Mouse (Mus musculus) mouse embryonic stem cell (cell line): ENCODE data around the gene Krt10.

Experiments
- in situ Hi-C, 2 experiments: fragments of 300-500 bp; cut with MboI; formaldehyde crosslinking; loops; 1 replicate in 1 of 2; 3 replicates in 1 of 2; pipeline ENCODE4 v1.14.3; 2019 to 2020; ENCODE audit warnings: low sequenced_read_pairs in 2 of 2, low pct_unique_long_range_greater_than_20kb in 1 of 2, mixed read lengths in 1 of 2; ENCODE audit not compliant: unreplicated experiment in 1 of 2

Gene Krt10

GRCm38 (mm10) chr11:99389264-99389663 is at the start of gene Krt10:
Gene Krt10, minus strand, starts transcription at chr11:99389364.
- in situ Hi-C loops = no loop called here

GRCm38 (mm10) chr11:99437972-99438371 is 48.8 kb upstream of the Krt10 start, which contains the start of gene Krt20:
Gene Krt20, minus strand, starts transcription at chr11:99438150.
- in situ Hi-C loops = no loop called here

GRCm38 (mm10) chr11:99436625-99437024 is 47.5 kb upstream of the Krt10 start:
- in situ Hi-C loops = no loop called here

GRCm38 (mm10) chr11:99430670-99431069 is 41.5 kb upstream of the Krt10 start:
- in situ Hi-C loops = no loop called here

GRCm38 (mm10) chr11:99422159-99422558 is 33.0 kb upstream of the Krt10 start, which contains the start of gene Krt12:
Gene Krt12, minus strand, starts transcription at chr11:99422259.
- in situ Hi-C loops = no loop called here

- in situ Hi-C loops = no loop called here
These were observed 31.4 kb upstream of the Krt10 start for GRCm38 (mm10) chr11:99420586-99420985.

GRCm38 (mm10) chr11:99417819-99418218 is 28.7 kb upstream of the Krt10 start:
- in situ Hi-C loops = no loop called here

GRCm38 (mm10) chr11:99416902-99417301 is 27.7 kb upstream of the Krt10 start:
- in situ Hi-C loops = no loop called here

GRCm38 (mm10) chr11:99414463-99415147 is 25.4 kb upstream of the Krt10 start:
- in situ Hi-C loops = no loop called here

GRCm38 (mm10) chr11:99413247-99413646 is 24.1 kb upstream of the Krt10 start:
- in situ Hi-C loops = no loop called here

- in situ Hi-C loops = no loop called here
These were observed 17.0 kb upstream of the Krt10 start for GRCm38 (mm10) chr11:99406186-99406585.

GRCm38 (mm10) chr11:99399956-99400549 is 10.9 kb upstream of the Krt10 start:
- in situ Hi-C loops = no loop called here

- in situ Hi-C loops = no loop called here
These were observed 9.7 kb upstream of the Krt10 start for GRCm38 (mm10) chr11:99398832-99399231.

GRCm38 (mm10) chr11:99398084-99398483 is 8.9 kb upstream of the Krt10 start:
- in situ Hi-C loops = no loop called here

GRCm38 (mm10) chr11:99396661-99397060 is 7.5 kb upstream of the Krt10 start:
- in situ Hi-C loops = no loop called here

GRCm38 (mm10) chr11:99396034-99396433 is 6.9 kb upstream of the Krt10 start:
- in situ Hi-C loops = no loop called here

GRCm38 (mm10) chr11:99392492-99392891 is 3.3 kb upstream of the Krt10 start:
- in situ Hi-C loops = no loop called here

GRCm38 (mm10) chr11:99391375-99391774 is 2.2 kb upstream of the Krt10 start:
- in situ Hi-C loops = no loop called here

GRCm38 (mm10) chr11:99390866-99391265 is 1.7 kb upstream of the Krt10 start:
- in situ Hi-C loops = no loop called here

GRCm38 (mm10) chr11:99388661-99389060 is 503 bp downstream of the Krt10 start:
- in situ Hi-C loops = no loop called here
